Mouse (Mus musculus) heart, postnatal 14 days (tissue): ENCODE measurements around the gene Zer1. TPM values are rescaled to one million over a fixed set of nuclear protein-coding genes. Genes with fewer than 3 reads are reported as not detected.

Experiments used
- DNase-seq, 2 experiments: peaks; one replicate each; pipeline ENCODE4 v3.0.0; 2021 to 2022
- intact Hi-C: fragments of 180-260 bp; cut with DNase I; formaldehyde crosslinking; loops from one replicate; pipeline ENCODE4 v1.15.1; 2025
- total RNA-seq, 2 experiments: library from RNA; stranded (reverse); gene quantifications; 2 replicates each; pipeline ENCODE4 v1.2.3; 2021

The Zer1 gene
- total RNA-seq, 2 experiments from 2014 or later = 25.1 to 27.7 TPM

DNA sequence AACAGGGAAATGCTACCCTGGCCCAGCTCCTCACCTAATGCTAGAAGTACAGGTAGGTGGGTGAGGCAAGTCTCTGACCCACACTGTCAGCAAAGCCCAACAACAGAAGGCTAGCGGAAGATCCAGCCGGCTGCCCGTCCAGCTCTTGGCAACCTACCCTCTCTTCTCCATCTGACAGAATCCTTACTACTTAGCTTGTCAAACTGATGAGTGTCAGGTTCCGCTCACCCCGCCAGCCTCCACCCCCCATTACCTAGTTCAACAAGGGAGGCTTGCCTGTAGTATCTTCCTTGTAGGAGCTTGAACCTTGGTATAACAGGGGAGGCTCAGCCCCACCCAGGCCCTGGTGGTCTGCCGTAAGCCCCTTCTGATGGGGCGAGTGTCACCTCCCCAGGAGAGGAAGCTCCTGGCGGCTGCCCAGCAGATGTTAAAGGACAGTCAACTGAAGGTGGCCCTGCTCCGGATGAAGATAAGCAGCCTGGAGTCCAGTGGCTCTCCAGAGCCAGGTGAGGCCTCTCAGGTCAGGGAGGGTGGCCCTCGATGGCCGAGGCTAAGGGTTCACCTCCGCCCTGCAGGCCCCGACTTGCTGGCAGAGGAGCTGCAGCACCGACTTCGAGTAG lies 44.1 kb downstream of the Zer1 start:
- intact Hi-C loops = no loop called here

DNA sequence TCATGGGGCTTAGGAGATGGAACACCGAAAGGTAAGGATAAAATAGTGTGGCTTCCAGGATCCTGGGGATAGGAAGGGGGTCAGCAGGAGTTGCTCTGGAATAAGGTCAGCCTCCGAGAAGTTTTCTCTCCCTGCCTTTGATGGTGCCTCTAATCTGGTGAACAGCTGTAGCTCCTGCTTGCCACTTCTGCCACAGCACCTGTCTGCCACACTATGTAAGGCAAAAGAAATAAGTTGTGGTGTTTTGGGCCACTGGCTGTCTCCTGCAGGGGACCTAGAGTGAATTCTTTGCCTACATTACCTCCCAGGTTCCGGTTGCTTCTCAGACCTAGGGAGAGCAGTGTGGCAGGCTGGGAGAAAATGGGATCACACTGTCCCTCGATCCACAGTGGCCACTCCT lies 45.6 kb downstream of the Zer1 start:
- intact Hi-C loops = loop anchor here (1.0 kb wide), 2 partner anchors 14 to 18 kb away; no protein-coding TSS in a partner anchor
- DNase-seq = no peak

More for the DNA sequence above, 44.1 kb downstream of the Zer1 start:
- no peak for DNase-seq

DNA sequence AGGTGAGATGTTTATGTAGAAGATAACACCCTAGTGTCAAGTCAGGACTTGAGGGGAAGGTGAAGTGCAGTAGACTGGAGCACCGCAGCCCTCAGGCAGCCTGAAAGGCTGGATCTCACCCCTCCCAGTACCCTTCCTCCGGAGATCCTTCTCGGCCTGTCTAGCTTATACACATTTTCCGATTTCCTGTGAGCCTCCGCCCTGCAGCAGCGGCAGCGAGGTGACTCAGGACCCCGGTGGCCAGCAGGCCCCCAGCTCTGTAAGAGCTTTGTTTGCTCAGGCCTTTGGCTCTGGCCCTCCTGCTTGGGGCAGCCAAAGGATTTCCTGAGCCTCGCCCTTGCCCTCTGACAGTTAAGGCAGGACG lies 46.1 kb downstream of the Zer1 start:
- DNase-seq = peak; percentile 35 to 58
- intact Hi-C loops = loop anchor here (1.0 kb wide), 2 partner anchors 14 to 18 kb away; no protein-coding TSS in a partner anchor

DNA sequence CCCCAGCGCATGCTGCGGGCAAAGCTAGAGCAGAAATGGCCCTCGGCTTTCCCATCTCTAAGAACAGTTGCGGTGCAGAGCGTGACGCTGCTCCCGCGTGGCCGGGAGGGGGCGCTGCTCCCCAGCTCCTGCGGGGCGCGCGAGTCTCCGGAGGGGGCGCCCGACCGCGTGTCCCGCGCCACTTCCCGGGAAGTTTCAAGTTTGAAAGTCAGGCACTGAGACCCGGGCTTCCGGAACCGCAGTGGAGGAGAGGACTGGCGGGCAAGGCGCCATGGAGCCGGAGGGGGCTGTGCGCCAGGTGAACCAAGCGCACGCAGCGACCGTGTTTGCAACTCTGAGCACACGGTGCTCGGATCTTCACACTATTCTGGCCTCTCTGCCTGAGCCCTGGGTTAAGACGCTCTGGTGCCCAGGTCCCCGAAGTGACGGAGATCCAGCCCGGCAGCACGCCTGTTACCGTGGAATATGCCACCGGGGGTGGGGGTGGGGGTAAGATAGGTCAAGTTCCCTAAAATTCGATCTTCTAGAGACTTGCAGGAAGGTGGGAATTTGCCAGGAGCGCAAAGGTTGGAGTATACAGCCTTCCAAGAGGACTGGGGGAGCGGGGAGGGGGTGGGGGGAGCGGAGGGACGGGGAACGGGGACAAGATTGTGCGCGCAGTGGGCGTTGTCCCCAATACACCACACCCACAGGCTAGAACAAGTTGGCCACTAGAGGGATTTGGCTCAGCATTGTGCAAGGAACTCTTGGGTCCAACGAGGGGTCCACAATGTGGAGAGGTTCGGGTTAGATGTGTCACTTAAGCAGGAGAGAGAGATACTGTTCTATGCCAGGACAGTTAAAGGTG lies 46.7 kb downstream of the Zer1 start, which contains the start of gene Pkn3:
Gene Pkn3, plus strand, starts transcription at position 183 of the 847 bp plus-strand sequence.
- DNase-seq = peak; percentile 92 to 95
- intact Hi-C loops = loop anchor here (1.0 kb wide), 2 partner anchors 15 to 19 kb away; no protein-coding TSS in a partner anchor

DNA sequence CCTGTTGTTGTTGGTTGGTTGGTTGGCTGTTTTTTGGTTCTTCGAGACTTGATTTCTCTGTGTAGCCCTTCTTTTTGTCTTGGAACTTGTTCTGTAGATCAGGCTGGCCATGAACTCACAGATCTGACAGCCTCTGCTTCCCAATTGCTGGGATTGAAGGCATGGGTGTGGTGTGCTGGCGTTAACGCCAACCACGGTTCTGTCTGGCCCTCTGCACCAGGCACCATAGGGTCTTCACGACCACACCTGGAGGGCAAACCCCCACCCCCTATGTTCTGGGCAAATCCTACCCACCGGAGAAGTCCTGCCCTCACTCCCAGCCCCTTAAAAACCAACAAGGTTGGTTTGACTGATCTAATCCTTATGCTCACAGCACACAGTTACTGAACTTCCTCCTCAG lies 47.4 kb downstream of the Zer1 start:
- DNase-seq = no peak
- intact Hi-C loops = no loop called here

DNA sequence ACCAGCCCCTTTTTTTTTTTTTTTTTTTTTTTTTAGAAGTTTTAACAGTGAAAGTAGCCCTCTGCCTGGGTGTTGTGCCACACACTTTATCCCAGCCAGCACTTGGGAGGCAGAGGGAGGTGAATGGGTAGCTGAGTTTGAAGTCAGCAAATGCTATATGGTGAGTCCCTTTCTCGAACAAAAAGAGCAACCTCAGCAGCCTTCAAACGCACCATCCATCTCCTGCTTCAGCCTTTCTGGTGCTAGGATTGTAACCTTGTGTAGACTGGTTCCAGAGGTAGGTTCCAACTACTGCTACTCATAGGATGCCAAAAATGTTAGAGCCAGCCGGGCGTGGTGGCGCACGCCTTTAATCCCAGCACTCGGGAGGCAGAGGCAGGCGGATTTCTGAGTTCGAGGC lies 47.9 kb downstream of the Zer1 start:
- no peak for DNase-seq
- intact Hi-C loops = no loop called here

DNA sequence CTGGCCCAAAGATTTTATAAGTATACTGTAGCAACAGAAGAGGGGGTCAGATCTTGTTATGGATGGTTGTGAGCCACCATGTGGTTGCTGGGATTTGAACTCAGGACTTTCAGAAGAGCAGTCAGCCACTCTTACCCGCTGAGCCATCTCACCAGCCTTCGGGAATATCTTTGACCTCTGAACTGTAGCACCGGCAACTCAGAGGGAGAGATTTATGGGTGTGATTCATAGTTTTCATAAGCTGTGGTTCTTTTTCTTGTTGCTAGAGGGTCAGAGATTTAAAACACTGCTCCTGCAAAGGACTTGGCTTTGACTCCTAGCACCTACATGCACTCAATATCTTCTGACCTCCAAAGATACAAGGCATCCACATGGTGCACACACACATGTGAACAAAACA lies 48.8 kb downstream of the Zer1 start:
- intact Hi-C loops = no loop called here
- no peak for DNase-seq

DNA sequence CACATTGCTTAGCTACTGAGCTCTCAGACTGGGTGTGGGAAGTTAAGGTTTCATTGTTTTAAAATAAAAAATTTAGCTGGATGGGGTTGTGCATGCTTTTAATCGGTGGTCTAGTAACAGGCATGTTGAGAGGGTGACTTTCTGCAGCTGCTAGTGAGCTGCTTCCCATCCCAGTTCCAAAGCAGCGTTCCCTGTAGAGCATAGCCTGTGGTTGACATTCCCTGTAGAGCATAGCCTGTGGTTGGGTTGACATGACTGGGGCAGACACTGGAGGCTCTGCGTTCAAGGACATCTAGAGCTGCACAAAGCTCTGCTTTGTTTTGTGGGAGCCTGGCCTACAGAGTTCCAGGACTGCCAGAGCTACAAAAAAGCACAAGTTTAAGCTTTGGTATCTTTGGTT lies 51.1 kb downstream of the Zer1 start:
- DNase-seq = no peak
- intact Hi-C loops = no loop called here

DNA sequence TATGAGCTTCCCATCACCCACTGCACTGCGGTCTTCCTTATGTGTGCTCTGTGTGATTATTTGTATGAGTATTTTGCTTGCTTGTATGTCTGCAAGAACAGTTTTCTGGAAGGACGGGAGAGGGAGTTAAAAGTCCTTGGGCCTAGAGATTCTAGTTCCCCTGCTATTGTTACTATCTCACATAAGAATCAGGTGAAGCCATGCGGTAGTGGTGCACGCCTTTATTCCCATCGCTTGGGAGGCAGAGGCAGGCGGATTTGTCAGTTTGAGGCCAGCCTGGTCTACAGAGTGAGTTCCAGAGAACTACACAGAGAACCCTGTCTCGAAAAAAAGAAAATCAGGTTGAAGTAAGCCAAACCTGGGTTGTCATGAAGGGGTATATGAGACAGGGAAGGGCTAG lies 51.5 kb downstream of the Zer1 start:
- intact Hi-C loops = no loop called here
- no peak for DNase-seq

DNA sequence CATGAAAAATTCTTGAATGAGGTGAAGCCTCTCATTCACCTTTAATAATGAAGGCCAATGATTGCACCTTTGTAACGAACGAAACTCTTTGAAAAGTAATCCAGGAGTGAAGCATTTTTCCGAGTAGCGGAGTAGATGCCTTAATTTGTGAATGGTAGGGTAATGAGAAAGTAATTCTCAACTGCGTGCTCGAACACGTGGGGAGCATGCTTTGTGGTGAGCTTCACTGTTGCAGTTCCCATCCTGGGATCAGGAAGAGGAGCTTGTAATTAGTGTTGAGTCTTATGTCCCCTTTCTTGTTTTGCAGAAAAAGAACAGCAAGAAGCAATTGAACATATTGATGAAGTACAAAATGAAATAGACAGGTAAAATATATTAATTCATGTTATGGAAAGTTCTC lies 56.4 kb downstream of the Zer1 start:
- DNase-seq = no peak
- intact Hi-C loops = no loop called here

DNA sequence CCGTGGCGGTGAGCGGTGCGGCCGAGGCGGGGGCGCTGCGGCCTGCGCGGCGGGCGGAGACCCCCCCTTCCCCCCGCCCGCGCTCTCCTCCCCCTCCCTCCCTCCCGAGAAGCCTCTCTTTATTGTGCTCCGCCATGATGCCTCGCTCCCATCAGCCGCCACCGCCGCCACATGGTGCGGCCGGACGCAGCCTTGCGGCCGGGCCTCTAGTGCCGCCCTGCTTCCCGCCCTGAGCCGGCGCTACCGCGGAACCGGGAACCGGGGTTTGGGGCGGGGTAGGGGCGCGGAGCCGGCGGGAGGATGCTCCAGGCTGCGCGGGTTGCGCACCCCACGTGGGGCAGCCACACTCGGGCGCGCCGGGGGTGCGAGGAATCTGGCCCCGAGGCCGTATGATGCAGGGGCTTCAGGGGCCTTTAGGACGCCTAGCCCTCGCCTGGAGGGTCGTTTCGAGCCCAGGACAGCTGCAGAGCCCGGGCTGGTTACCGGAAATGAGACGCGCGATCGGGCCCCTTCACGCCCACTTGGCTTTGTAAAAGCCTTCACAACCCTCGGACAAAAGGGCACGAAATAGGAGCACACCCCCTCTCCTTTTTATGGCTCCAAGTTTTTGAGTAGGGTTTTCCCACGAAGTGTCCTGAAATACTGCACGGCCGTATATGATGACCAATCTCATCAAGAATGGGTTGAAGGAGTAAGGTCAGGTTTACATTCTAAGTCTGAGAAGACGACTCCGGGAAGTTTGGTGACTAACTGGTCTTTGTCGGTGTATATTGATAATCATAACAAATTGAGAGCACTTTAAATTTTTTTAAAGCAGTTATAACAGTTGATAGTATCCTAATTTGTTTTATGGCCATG lies 57.1 kb downstream of the Zer1 start:
- intact Hi-C loops = no loop called here
- peak; percentile 43 to 54 for DNase-seq

DNA sequence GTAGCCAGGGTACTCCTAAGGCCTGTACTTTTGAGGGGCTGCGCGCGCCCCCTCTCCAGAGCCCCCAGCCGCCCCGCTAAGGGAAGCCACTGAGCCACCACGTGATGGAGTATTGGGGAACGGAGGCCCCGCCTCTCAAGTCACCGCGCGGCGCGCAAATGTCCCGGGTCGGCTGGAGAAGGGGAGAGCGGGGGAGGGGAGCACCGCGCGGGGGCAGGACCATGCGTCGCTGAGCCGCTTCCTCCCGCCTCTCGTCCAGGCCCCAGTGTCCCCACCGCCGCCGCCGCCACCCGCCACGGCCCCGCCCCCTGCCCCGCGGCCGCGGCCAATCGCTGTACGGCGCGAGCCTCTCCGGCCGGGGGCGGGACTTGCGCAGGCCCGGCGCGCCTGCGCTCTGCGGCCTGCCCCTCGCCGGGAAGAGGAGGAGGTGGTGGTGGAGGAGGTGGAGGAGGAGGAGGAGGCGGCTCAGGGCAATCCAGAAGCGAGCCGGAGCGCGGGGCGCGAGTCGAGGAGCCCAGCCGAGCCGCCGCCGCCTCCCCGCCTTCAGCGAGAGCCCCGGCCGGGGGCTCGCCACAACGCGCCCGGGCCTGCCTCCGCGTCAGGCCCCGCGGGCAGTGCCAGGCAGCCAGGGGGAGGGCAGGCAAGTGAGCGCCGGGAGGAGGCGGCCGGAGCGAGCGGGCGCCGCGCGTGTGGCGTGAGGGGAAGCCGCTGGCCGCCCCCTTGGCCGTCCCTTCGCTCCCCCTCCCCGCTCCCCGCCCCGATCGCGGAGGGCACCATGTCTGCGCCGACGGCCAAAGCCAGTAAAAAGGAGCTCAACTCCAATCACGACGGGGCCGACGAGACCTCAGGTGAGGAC lies 58.1 kb downstream of the Zer1 start:
- DNase-seq = peak; percentile 96 to 99
- intact Hi-C loops = no loop called here

DNA sequence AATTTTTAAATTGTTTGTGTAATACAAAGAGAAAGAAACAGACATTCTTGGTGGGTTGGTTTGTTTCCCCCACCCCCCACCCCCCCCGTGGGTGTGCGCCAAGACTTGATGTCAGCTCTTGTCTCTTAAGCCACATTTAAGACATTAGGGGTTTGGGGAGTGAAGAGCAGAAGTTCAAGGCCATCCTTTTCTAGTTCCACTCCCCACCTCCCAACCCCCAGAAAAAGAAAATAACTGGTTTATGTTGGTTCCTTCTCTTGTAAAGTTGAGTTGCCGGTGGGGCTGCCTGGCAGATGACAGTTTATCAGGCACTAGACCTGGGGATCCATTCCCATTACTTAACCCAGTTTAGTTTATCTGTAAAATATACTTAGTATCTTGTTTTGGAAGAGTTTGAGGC lies 60.1 kb downstream of the Zer1 start:
- intact Hi-C loops = no loop called here
- no peak for DNase-seq

DNA sequence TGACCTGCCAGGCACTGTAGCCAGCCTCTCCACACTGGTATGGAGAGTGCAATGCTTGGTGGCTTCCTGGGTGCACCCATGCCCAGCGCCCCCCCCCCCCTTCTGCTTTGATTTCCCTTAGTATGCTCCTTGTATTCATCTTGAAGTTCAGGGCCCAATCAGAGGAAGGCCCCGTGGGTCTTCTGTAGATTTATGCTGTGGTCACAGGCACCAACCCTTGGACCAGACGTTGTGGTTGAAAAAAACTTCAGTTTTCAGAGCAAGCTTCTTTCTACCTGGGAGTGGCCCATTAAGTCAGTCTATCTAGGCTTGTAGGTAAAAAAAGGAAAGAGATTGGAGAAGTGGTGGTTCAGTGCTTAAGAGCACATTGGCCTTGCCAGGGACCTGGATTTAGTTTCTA lies 60.6 kb downstream of the Zer1 start:
- DNase-seq = no peak
- intact Hi-C loops = no loop called here

DNA sequence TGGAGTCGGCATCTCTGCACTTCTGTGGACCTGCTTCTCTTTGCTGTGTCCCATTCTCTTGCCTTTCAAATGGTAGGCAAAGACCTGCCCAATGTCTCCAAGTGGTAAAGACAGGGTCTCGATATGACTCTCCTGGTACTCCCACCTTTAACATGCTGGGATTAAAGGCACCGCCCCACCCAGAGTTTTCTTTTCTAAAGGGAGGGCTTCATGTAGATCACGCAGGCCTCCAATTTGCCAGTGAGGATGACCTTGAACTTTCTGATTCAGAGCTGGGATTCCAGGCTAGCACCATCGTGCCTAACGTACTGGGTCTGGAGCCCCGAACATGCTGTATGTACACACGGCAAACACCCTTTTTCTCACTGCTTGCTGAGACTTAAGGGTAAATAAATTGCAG lies 61.1 kb downstream of the Zer1 start:
- DNase-seq = no peak
- intact Hi-C loops = no loop called here

DNA sequence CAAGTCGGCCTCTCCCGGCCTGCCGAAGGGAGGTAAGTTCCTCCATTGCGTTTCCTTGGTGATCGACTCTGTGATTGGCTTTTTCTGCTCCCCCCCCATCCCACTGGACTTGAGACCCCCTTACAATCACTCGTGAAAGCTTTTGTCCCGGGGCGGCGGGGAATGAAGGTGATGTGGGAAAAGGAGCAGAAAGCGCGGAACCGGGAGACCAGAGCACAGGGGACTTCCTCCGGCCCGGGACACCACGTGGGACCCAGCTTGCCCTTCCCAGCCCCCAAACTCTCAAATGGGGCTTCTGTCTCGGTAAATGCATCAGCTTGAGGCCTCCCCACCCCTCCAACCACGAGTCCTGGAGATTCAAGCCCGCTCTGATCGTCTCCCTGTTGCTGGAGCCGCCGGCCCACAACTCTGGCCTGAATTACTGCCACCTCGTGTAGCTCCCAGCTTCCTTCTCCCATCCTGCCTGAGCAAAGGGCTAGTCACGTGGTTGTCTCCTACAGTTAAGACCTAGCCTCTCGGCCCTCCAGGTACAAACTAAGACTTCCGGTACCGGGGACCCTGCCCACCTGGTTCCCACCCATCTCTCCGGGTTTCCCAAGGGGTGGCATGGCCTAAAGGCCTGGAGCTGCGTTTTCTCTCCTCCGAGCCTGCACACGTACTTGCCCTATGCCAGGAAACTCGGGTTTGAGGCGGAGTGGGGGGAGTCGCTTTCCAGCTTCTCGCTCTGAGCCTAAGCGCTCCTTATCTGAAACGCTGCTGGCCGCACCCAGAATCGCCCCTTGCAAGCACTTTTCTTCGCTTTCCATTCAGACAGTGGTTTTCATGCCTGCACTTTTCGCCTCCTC lies 61.9 kb downstream of the Zer1 start:
- intact Hi-C loops = no loop called here
- DNase-seq = peak; percentile 49 to 61

DNA sequence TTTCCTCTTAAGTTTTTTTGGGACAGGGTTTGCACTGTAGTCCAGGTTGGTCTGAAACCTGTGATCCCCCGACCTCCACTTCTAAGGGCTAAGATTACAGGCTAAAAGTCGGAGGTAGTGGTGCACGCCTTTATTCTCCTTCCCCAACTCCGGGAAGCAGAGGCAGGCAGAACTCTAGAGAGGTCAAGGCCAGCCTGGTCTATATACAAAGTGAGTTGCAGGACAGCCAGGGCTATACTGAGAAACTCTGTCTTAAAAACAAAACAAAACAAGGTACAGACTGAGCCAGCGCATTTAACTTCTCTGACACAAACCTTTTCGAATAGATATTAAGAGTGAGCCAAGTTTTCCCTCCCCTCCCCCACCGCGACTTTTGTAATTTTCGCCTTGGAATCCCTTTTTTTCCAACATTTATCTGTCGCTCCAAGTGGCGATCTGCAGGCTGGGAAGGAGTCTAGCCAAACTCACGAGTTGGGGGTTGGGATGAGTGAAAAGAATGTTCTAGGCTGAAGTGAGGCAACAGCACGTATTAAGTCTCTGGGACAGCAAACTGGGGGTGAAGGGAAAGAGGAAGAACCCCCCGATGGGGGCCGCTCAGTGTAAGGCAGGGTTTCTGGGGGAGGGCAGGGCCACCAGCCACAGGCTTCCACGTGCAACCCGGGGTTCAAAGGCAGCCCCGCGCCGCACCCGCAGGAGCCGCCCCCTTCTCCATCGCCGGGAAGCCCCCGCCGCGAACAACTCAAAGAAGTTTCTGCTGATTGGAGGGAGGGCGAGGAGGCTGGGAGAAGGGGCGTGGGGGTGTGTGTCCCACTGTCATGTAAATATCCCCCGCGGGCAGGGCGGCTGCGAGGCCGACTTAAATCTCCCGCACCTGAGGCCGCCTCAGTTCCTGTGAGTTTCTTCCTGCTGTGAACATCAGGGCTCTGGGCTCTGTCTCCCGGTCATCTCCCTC lies 62.9 kb downstream of the Zer1 start:
- intact Hi-C loops = no loop called here
- DNase-seq = peak; percentile 39 to 43

DNA sequence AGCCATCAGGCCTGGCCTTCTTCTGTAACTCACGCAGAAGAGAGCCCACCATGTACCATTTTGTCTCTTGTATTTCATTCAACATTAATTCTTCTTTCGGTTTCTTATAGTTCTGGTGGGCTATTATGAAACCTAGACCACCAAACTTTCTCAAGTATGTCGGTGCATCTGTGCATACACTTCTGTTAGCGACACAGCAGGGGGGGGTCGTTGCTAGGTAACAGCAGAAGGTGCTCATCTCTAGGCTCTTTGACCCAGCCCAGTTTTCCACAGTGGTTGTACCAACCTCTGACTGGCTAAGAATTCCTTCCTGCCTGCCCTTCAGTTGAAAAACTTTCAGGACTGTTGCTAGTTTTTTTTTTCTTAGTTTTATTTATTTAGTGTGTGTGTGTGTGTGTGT lies 66.0 kb downstream of the Zer1 start:
- DNase-seq = no peak
- intact Hi-C loops = no loop called here
